Mouse (Mus musculus): ENCODE data around the gene Hbb-y. TPM values are rescaled to one million over a fixed set of nuclear protein-coding genes. Genes with fewer than 3 reads are reported as not detected.
A peak's percentile ranks its signal among the peaks of the same experiment; 100 is the strongest.
"Not testable (repeated sequence)": the region's sequence is repeated elsewhere in the genome, so short reads cannot be mapped to it uniquely, and the experiment has no call there.

Gene Hbb-y
- polyA plus RNA-seq, 1 experiment from 2014 or later, result 391 TPM

- H3K4me3 ChIP-seq (ENCODE audit: low read depth, low read length), result no peak overlapping the region
- no peak overlapping the region for H3K9ac ChIP-seq (ENCODE audit: low read depth, low read length)
- no peaks in the 10 kb centered on the region for H3K4me1 ChIP-seq (ENCODE audit: control insufficient read depth, insufficient read depth, low read length)
- 68% methylated on average over 3 of the region's 3 CpGs for WGBS
- no peak overlapping the region for H3K27ac ChIP-seq (replicated peaks; ENCODE audit: low read depth, low read length)
- H3K36me3 ChIP-seq (ENCODE audit: control insufficient read depth, insufficient read depth, low read length), result no peaks in the 10 kb centered on the region
- H3K4me2 ChIP-seq (ENCODE audit: low read depth, low read length), result no peak overlapping the region
- no peaks in the 10 kb centered on the region for H3K27me3 ChIP-seq (replicated peaks; ENCODE audit: control insufficient read depth, insufficient read depth, low read length)
- H3K9me3 ChIP-seq (ENCODE audit: control insufficient read depth, low read length), result no peaks in the 10 kb centered on the region
- DNase-seq (ENCODE audit: low spot score) (no peak), ATAC-seq (ENCODE audit: low read depth) (no peak)
These were observed 42.3 kb downstream of the Hbb-y start for GRCm38 (mm10) chr7:103810746-103811145.

DNA sequence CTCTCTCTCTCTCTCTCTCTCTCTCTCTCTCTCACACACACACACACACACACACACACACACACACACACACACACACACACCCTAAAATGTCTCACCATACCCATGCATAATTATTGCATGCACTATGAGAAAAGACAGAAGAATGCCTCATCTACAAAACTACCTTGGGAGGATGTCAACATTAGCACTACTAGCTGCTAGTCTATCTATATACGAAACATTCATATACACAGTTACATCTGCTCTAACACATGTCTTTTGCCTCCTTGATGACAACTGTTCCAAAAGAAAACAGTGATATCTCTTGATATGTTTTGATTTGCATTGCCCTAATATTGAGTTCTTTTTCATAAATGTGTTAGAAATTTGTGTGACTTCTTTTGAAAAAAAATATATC lies 42.7 kb downstream of the Hbb-y start:
- no peak for DNase-seq (ENCODE audit: low spot score)
- Histone ChIP-seq H3K4me1 (ENCODE audit: control insufficient read depth, insufficient read depth, low read length) (no peaks in the 10 kb centered on the region), H3K4me3 (ENCODE audit: low read depth, low read length) (no peak overlapping the region), H3K9me3 (ENCODE audit: control insufficient read depth, low read length) (no peaks in the 10 kb centered on the region), H3K27me3 (replicated peaks; ENCODE audit: control insufficient read depth, insufficient read depth, low read length) (no peaks in the 10 kb centered on the region), H3K27ac (replicated peaks; ENCODE audit: low read depth, low read length) (no peak overlapping the region), H3K9ac (ENCODE audit: low read depth, low read length) (no peak overlapping the region), H3K4me2 (ENCODE audit: low read depth, low read length) (no peak overlapping the region), H3K36me3 (ENCODE audit: control insufficient read depth, insufficient read depth, low read length) (no peaks in the 10 kb centered on the region)
- 87% methylated on average over 1 of the region's 1 CpGs for WGBS
- ATAC-seq (ENCODE audit: low read depth), result no peak

GRCm38 (mm10) chr7:103809801-103810155 lies 43.2 kb downstream of the Hbb-y start:
- Histone ChIP-seq H3K9me3 (ENCODE audit: control insufficient read depth, low read length) (no peaks in the 10 kb centered on the region), H3K4me2 (ENCODE audit: low read depth, low read length) (no peak overlapping the region), H3K36me3 (ENCODE audit: control insufficient read depth, insufficient read depth, low read length) (no peaks in the 10 kb centered on the region), H3K27ac (replicated peaks; ENCODE audit: low read depth, low read length) (no peak overlapping the region), H3K4me1 (ENCODE audit: control insufficient read depth, insufficient read depth, low read length) (no peaks in the 10 kb centered on the region), H3K27me3 (replicated peaks; ENCODE audit: control insufficient read depth, insufficient read depth, low read length) (no peaks in the 10 kb centered on the region), H3K9ac (ENCODE audit: low read depth, low read length) (no peak overlapping the region), H3K4me3 (ENCODE audit: low read depth, low read length) (no peak overlapping the region)
- 78% methylated on average over 1 of the region's 1 CpGs for WGBS
- no peak for DNase-seq (ENCODE audit: low spot score)
- ATAC-seq (ENCODE audit: low read depth), result no peak

- ATAC-seq (ENCODE audit: low read depth), result no peak
- H3K9ac ChIP-seq (ENCODE audit: low read depth, low read length), result no peak overlapping the region
- no peaks in the 10 kb centered on the region for H3K27me3 ChIP-seq (replicated peaks; ENCODE audit: control insufficient read depth, insufficient read depth, low read length)
- H3K4me3 ChIP-seq (ENCODE audit: low read depth, low read length), result no peak overlapping the region
- H3K36me3 ChIP-seq (ENCODE audit: control insufficient read depth, insufficient read depth, low read length), result no peaks in the 10 kb centered on the region
- no peaks in the 10 kb centered on the region for H3K4me1 ChIP-seq (ENCODE audit: control insufficient read depth, insufficient read depth, low read length)
- no peak overlapping the region for H3K27ac ChIP-seq (replicated peaks; ENCODE audit: low read depth, low read length)
- no peak for DNase-seq (ENCODE audit: low spot score)
- WGBS, result 74% methylated on average over 5 of the region's 5 CpGs
- no peaks in the 10 kb centered on the region for H3K9me3 ChIP-seq (ENCODE audit: control insufficient read depth, low read length)
- H3K4me2 ChIP-seq (ENCODE audit: low read depth, low read length), result no peak overlapping the region
These were observed 43.8 kb downstream of the Hbb-y start for GRCm38 (mm10) chr7:103808971-103809800.

DNA sequence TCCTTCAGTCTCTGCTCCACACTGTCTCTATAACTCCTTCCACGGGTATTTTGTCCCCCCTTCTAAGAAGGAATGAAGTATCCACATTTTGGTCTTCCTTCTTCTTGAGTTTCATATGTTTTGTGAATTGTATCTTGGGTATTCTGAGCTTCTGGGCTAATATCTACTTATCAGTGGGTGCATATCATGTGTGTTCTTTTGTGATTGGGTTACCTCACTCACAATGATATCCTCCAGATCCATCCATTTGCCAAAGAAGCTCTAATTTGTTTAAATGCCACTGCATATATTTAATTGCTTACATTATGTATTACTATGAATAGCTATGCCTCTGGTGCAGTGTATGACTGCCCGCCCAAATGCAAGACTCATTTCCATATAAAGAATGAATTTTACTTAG lies 44.9 kb downstream of the Hbb-y start:
- not testable (repeated sequence) for H3K36me3 ChIP-seq (ENCODE audit: control insufficient read depth, insufficient read depth, low read length); H3K4me3 ChIP-seq (ENCODE audit: low read depth, low read length); H3K27me3 ChIP-seq (replicated peaks; ENCODE audit: control insufficient read depth, insufficient read depth, low read length); H3K27ac ChIP-seq (replicated peaks; ENCODE audit: low read depth, low read length); H3K4me2 ChIP-seq (ENCODE audit: low read depth, low read length); H3K4me1 ChIP-seq (ENCODE audit: control insufficient read depth, insufficient read depth, low read length); DNase-seq (ENCODE audit: low spot score); H3K9me3 ChIP-seq (ENCODE audit: control insufficient read depth, low read length); H3K9ac ChIP-seq (ENCODE audit: low read depth, low read length); ATAC-seq (ENCODE audit: low read depth)
- 66% methylated on average over 2 of the region's 2 CpGs for WGBS

GRCm38 (mm10) chr7:103806856-103807255 lies 46.2 kb downstream of the Hbb-y start:
- Histone ChIP-seq H3K4me3 (ENCODE audit: low read depth, low read length) (no peak overlapping the region), H3K4me2 (ENCODE audit: low read depth, low read length) (no peak overlapping the region), H3K27ac (replicated peaks; ENCODE audit: low read depth, low read length) (no peak overlapping the region), H3K4me1 (ENCODE audit: control insufficient read depth, insufficient read depth, low read length) (no peaks in the 10 kb centered on the region), H3K36me3 (ENCODE audit: control insufficient read depth, insufficient read depth, low read length) (no peaks in the 10 kb centered on the region), H3K27me3 (replicated peaks; ENCODE audit: control insufficient read depth, insufficient read depth, low read length) (no peaks in the 10 kb centered on the region), H3K9me3 (ENCODE audit: control insufficient read depth, low read length) (no peaks in the 10 kb centered on the region), H3K9ac (ENCODE audit: low read depth, low read length) (no peak overlapping the region)
- ATAC-seq (ENCODE audit: low read depth) (no peak), DNase-seq (ENCODE audit: low spot score) (peak; percentile 26)
- 68% methylated on average over 1 of the region's 1 CpGs for WGBS

Other genes with a start within 250 kb of the Hbb-y start
- not detected in 2 replicates for gene Olfr620, start 240.7 kb downstream of the Hbb-y start, polyA plus RNA-seq (2014; fragmentation: Nextera tagmentation; extraction: Ambion mirVana)
- gene Olfr622, start 210.5 kb downstream of the Hbb-y start, polyA plus RNA-seq (2014; fragmentation: Nextera tagmentation; extraction: Ambion mirVana), result 0.12 and 0.13 TPM in 2 replicates
- not detected in 2 replicates for gene Olfr623, start 189.5 kb downstream of the Hbb-y start, polyA plus RNA-seq (2014; fragmentation: Nextera tagmentation; extraction: Ambion mirVana)
- gene Olfr624, start 182.0 kb downstream of the Hbb-y start, polyA plus RNA-seq (2014; fragmentation: Nextera tagmentation; extraction: Ambion mirVana), result 0.04 and 0.06 TPM in 2 replicates
- gene Olfr625-ps1, start 170.5 kb downstream of the Hbb-y start, polyA plus RNA-seq (2014; fragmentation: Nextera tagmentation; extraction: Ambion mirVana), result not detected in 2 replicates
- not detected in 2 replicates for gene Olfr243, start 138.5 kb downstream of the Hbb-y start, polyA plus RNA-seq (2014; fragmentation: Nextera tagmentation; extraction: Ambion mirVana)
- gene Olfr628, start 122.8 kb downstream of the Hbb-y start, polyA plus RNA-seq (2014; fragmentation: Nextera tagmentation; extraction: Ambion mirVana), result 0.14 TPM in 1 of 2 replicates, not detected in the other
- gene Olfr629, start 108.3 kb downstream of the Hbb-y start, polyA plus RNA-seq (2014; fragmentation: Nextera tagmentation; extraction: Ambion mirVana), result not detected in 2 replicates
- gene Olfr630, start 95.9 kb downstream of the Hbb-y start, polyA plus RNA-seq (2014; fragmentation: Nextera tagmentation; extraction: Ambion mirVana), result 0.07 TPM in 1 of 2 replicates, not detected in the other
- 0.12 and 0.26 TPM in 2 replicates for gene Olfr69, start 81.6 kb downstream of the Hbb-y start, polyA plus RNA-seq (2014; fragmentation: Nextera tagmentation; extraction: Ambion mirVana)
- gene Olfr68, start 73.5 kb downstream of the Hbb-y start, polyA plus RNA-seq (2014; fragmentation: Nextera tagmentation; extraction: Ambion mirVana), result not detected in 2 replicates
- not detected in 2 replicates for gene Olfr67, start 61.4 kb downstream of the Hbb-y start, polyA plus RNA-seq (2014; fragmentation: Nextera tagmentation; extraction: Ambion mirVana)
- gene Hbb-bt, start 39.2 kb downstream of the Hbb-y start, polyA plus RNA-seq (2014; fragmentation: Nextera tagmentation; extraction: Ambion mirVana), result 4,240 and 4,969 TPM in 2 replicates
- gene Hbb-bs, start 25.1 kb downstream of the Hbb-y start, polyA plus RNA-seq (2014; fragmentation: Nextera tagmentation; extraction: Ambion mirVana), result 10,123 and 13,531 TPM in 2 replicates
- not detected in 2 replicates for gene Hbb-bh2, start 12.7 kb downstream of the Hbb-y start, polyA plus RNA-seq (2014; fragmentation: Nextera tagmentation; extraction: Ambion mirVana)
- gene Hbb-bh1, start 10.1 kb downstream of the Hbb-y start, polyA plus RNA-seq (2014; fragmentation: Nextera tagmentation; extraction: Ambion mirVana), result 3.6 and 8.0 TPM in 2 replicates
- gene Olfr66, start 33.0 kb upstream of the Hbb-y start, polyA plus RNA-seq (2014; fragmentation: Nextera tagmentation; extraction: Ambion mirVana), result not detected in 2 replicates
- gene Olfr64, start 41.3 kb upstream of the Hbb-y start, polyA plus RNA-seq (2014; fragmentation: Nextera tagmentation; extraction: Ambion mirVana), result not detected in 2 replicates
- 0.13 and 0.35 TPM in 2 replicates for gene Olfr65, start 50.3 kb upstream of the Hbb-y start, polyA plus RNA-seq (2014; fragmentation: Nextera tagmentation; extraction: Ambion mirVana)
- gene Olfr631, start 75.6 kb upstream of the Hbb-y start, polyA plus RNA-seq (2014; fragmentation: Nextera tagmentation; extraction: Ambion mirVana), result not detected in 2 replicates
- gene Olfr632, start 81.1 kb upstream of the Hbb-y start, polyA plus RNA-seq (2014; fragmentation: Nextera tagmentation; extraction: Ambion mirVana), result not detected in 2 replicates
- not detected in 2 replicates for gene Olfr633, start 91.2 kb upstream of the Hbb-y start, polyA plus RNA-seq (2014; fragmentation: Nextera tagmentation; extraction: Ambion mirVana)
- gene Olfr635, start 117.9 kb upstream of the Hbb-y start, polyA plus RNA-seq (2014; fragmentation: Nextera tagmentation; extraction: Ambion mirVana), result not detected in 2 replicates
- not detected in 2 replicates for gene Olfr638, start 145.5 kb upstream of the Hbb-y start, polyA plus RNA-seq (2014; fragmentation: Nextera tagmentation; extraction: Ambion mirVana)
- not detected in 2 replicates for gene Olfr639, start 164.1 kb upstream of the Hbb-y start, polyA plus RNA-seq (2014; fragmentation: Nextera tagmentation; extraction: Ambion mirVana)
- gene Olfr640, start 172.4 kb upstream of the Hbb-y start, polyA plus RNA-seq (2014; fragmentation: Nextera tagmentation; extraction: Ambion mirVana), result 0.13 and 0.14 TPM in 2 replicates
- gene Olfr641, start 182.2 kb upstream of the Hbb-y start, polyA plus RNA-seq (2014; fragmentation: Nextera tagmentation; extraction: Ambion mirVana), result 0.10 TPM in 1 of 2 replicates, not detected in the other
- not detected in 2 replicates for gene Olfr642, start 199.4 kb upstream of the Hbb-y start, polyA plus RNA-seq (2014; fragmentation: Nextera tagmentation; extraction: Ambion mirVana)
- gene 4930516K23Rik, start 208.2 kb upstream of the Hbb-y start, polyA plus RNA-seq (2014; fragmentation: Nextera tagmentation; extraction: Ambion mirVana), result not detected in 2 replicates
- gene Olfr644, start 218.7 kb upstream of the Hbb-y start, polyA plus RNA-seq (2014; fragmentation: Nextera tagmentation; extraction: Ambion mirVana), result 0.21 and 0.38 TPM in 2 replicates
- not detected in 2 replicates for gene Olfr645, start 232.2 kb upstream of the Hbb-y start, polyA plus RNA-seq (2014; fragmentation: Nextera tagmentation; extraction: Ambion mirVana)